Mouse (Mus musculus) layer of hippocampus, adult 8-10 months (tissue): Measurements from ENCODE around the gene Krtap10-4. TPM values are rescaled to one million over a fixed set of nuclear protein-coding genes. Genes with fewer than 3 reads are reported as not detected.
"Not testable (repeated sequence)": the region's sequence is repeated elsewhere in the genome, so short reads cannot be mapped to it uniquely, and the experiment has no call there.

ENCODE experiments used
- DNase-seq, 2 experiments: peaks; one replicate each; pipeline ENCODE4 v3.0.0; 2022; ENCODE audit warnings: low spot score in 2 of 2
- total RNA-seq, 4 experiments: library from RNA; stranded (reverse); gene quantifications; 2 replicates each; pipeline ENCODE4 v1.2.4; 2022

Krtap10-4 gene
- total RNA-seq, 4 experiments from 2014 or later: not detected

- DNase-seq: no peak
Measured at GRCm38 (mm10) chr10:77788621-77789020, 38.3 kb downstream of the Krtap10-4 start.

GRCm38 (mm10) chr10:77787876-77788275 lies 39.0 kb downstream of the Krtap10-4 start, which contains the start of gene Gm7137:
Gm7137 (minus strand) TSS chr10:77788200.
- DNase-seq: not testable (repeated sequence)

GRCm38 (mm10) chr10:77783396-77783795 lies 43.5 kb downstream of the Krtap10-4 start:
- DNase-seq: not testable (repeated sequence)

GRCm38 (mm10) chr10:77782442-77782841 lies 44.5 kb downstream of the Krtap10-4 start, which contains the start of gene Gm3250:
Gm3250 (minus strand) TSS chr10:77782542.
- DNase-seq: not testable (repeated sequence)

- not testable (repeated sequence) for DNase-seq
Measured at GRCm38 (mm10) chr10:77776844-77777243, 50.1 kb downstream of the Krtap10-4 start, which contains the start of gene Gm7138. Gm7138 (minus strand) TSS chr10:77776944.

Other genes with a start within 250 kb of the Krtap10-4 start
- 10 to 100 TPM; 79.3 to 96.1 (median 86.9) TPM for gene Pttg1ip, start 245.4 kb downstream of the Krtap10-4 start, total RNA-seq
- 100 to 1,000 TPM; 144 to 152 (median 147) TPM for gene Sumo3, start 221.0 kb downstream of the Krtap10-4 start, total RNA-seq
- 10 to 100 TPM in 3 of 4 experiments, 1 to 10 TPM in 1; 7.6 to 33.3 (median 12.1) TPM for gene Gm49325, start 220.9 kb downstream of the Krtap10-4 start, total RNA-seq
- gene Ube2g2, start 204.8 kb downstream of the Krtap10-4 start, total RNA-seq: 10 to 100 TPM; 64.2 to 89.9 (median 76.6) TPM
- gene Tspear, start 140.5 kb downstream of the Krtap10-4 start, total RNA-seq: not detected
- not detected for gene Gm19402, start 136.3 kb downstream of the Krtap10-4 start, total RNA-seq
- gene Gm9508, start 129.9 kb downstream of the Krtap10-4 start, total RNA-seq: not detected
- not detected for gene Gm10272, start 120.5 kb downstream of the Krtap10-4 start, total RNA-seq
- gene Gm10024, start 115.6 kb downstream of the Krtap10-4 start, total RNA-seq: not detected
- not detected for gene Gm10142, start 111.3 kb downstream of the Krtap10-4 start, total RNA-seq
- gene Krtap12-1, start 106.5 kb downstream of the Krtap10-4 start, total RNA-seq: not detected
- gene Gm10100, start 100.6 kb downstream of the Krtap10-4 start, total RNA-seq: not detected
- gene Gm18596, start 84.5 kb downstream of the Krtap10-4 start, total RNA-seq: not detected
- gene Gm9736, start 75.7 kb downstream of the Krtap10-4 start, total RNA-seq: not detected
- not detected for gene Gm3233, start 67.4 kb downstream of the Krtap10-4 start, total RNA-seq
- gene Gm3238, start 55.8 kb downstream of the Krtap10-4 start, total RNA-seq: not detected
- gene Gm7138, start 50.2 kb downstream of the Krtap10-4 start, total RNA-seq: not detected
- gene Gm3250, start 44.6 kb downstream of the Krtap10-4 start, total RNA-seq: not detected
- not detected for gene Gm7137, start 38.9 kb downstream of the Krtap10-4 start, total RNA-seq
- gene Gm9639, start 32.0 kb downstream of the Krtap10-4 start, total RNA-seq: not detected
- not detected for gene Gm19668, start 28.0 kb downstream of the Krtap10-4 start, total RNA-seq
- gene Gm9507, start 15.3 kb downstream of the Krtap10-4 start, total RNA-seq: not detected
- not detected for gene Gm2696, start 12.4 kb downstream of the Krtap10-4 start, total RNA-seq
- gene Krtap10-10, start 8.9 kb upstream of the Krtap10-4 start, total RNA-seq: not detected
- gene Gm36176, start 19.7 kb upstream of the Krtap10-4 start, total RNA-seq: not detected
- not detected for gene Gm10318, start 25.8 kb upstream of the Krtap10-4 start, total RNA-seq
- not detected for gene Gm3285, start 34.9 kb upstream of the Krtap10-4 start, total RNA-seq
- gene Lrrc3, start 75.4 kb upstream of the Krtap10-4 start, total RNA-seq: 1 to 10 TPM; 4.5 to 7.7 (median 5.4) TPM
- gene Trpm2, start 143.5 kb upstream of the Krtap10-4 start, total RNA-seq: 10 to 100 TPM; 43.0 to 47.6 (median 45.7) TPM
- gene 1810043G02Rik, start 151.4 kb upstream of the Krtap10-4 start, total RNA-seq: 10 to 100 TPM; 36.6 to 46.0 (median 40.5) TPM
- 100 to 1,000 TPM; 224 to 240 (median 229) TPM for gene Pfkl, start 183.0 kb upstream of the Krtap10-4 start, total RNA-seq
- under 1 TPM in 3 of 4 experiments, not detected in 1; 0.29 to 0.72 (median 0.30) TPM for gene Dnmt3l, start 214.9 kb upstream of the Krtap10-4 start, total RNA-seq
- under 1 TPM; 0.56 to 0.93 (median 0.63) TPM for gene Aire, start 216.5 kb upstream of the Krtap10-4 start, total RNA-seq
- gene Icosl, start 242.2 kb upstream of the Krtap10-4 start, total RNA-seq: 10 to 100 TPM; 12.1 to 13.2 (median 13.0) TPM